Mouse (Mus musculus): ENCODE results near the gene Arpp19. TPM values are rescaled to one million over a fixed set of nuclear protein-coding genes. Genes with fewer than 3 reads are reported as not detected.
A peak's percentile ranks its signal among the peaks of the same experiment; 100 is the strongest.

The Arpp19 gene
- polyA plus RNA-seq, 1 experiment = 14.0 TPM

DNA sequence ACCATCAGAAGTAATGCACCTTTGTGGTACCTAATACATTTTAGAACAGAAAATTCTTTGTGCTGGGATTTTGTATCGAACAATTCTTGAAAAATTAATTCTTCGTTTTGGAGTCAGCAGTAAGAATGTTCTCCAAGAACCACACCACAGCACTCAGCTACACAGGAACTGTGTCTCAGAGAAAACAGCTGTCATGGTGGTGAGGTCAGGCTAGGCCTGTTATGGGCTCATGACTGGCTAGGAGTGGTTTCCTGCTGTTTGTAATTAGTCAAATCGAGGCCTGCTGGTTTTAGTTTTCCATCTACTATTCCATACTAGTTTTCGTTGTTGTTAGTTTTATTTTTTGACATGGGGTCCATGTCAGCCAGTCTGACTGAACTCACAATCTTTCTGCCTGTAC, 16.9 kb upstream of the Arpp19 start:
- Histone ChIP-seq H3K4me3 (ENCODE audit: control insufficient read depth, low read depth, low read length) (no peak overlapping the region), H3K27me3 (ENCODE audit: control insufficient read depth, insufficient read depth, low read length) (no peaks in the 10 kb centered on the region), H3K4me1 (ENCODE audit: control insufficient read depth, insufficient read depth, low read length) (no peaks in the 10 kb centered on the region), H3K27ac (ENCODE audit: control insufficient read depth, insufficient read depth, low read depth, low read length) (no peak overlapping the region), H3K36me3 (ENCODE audit: control insufficient read depth, insufficient read depth, low read length) (peaks cover 4% of the 10 kb centered on the region)
- TF ChIP-seq CTCF (IDR thresholded peaks at IDR 0.05; ENCODE audit: control insufficient read depth, insufficient read depth, insufficient replicate concordance, low read depth, low read length) = no peak
- no peak for TF ChIP-seq POLR2A (IDR thresholded peaks at IDR 0.05; ENCODE audit: control insufficient read depth, low read depth, low read length)

DNA sequence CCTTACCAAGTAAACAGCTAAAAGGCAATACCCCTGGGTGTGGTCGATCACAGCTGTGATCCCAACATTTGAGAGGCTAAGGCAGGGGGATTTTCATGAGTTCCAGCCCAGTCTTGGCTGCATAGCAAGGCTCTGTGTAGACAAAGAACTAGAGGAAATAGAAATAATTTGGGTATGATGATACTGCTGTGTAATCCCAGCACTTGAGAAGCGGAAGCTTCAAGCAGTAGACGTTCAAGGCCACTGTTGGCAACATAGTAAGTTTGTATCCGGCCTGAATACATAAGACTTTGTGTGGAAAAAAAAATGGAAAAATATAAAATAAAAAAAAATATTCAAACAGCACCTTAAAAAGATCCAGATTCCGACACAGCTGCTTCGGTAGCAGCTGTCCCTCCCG, 14.9 kb upstream of the Arpp19 start:
- H3K27me3 ChIP-seq (ENCODE audit: control insufficient read depth, insufficient read depth, low read length) = no peaks in the 10 kb centered on the region
- no peaks in the 10 kb centered on the region for H3K4me1 ChIP-seq (ENCODE audit: control insufficient read depth, insufficient read depth, low read length)
- peaks cover 2% of the 10 kb centered on the region; the same call in 1 of the 2 replicates for H3K36me3 ChIP-seq (ENCODE audit: control insufficient read depth, insufficient read depth, low read length)
- 0 out of 2 replicates have a peak overlapping the region, but pooled peaks have one; percentile 46 for H3K27ac ChIP-seq (ENCODE audit: control insufficient read depth, insufficient read depth, low read depth, low read length)
- H3K4me3 ChIP-seq (ENCODE audit: control insufficient read depth, low read depth, low read length) = no peak overlapping the region
- no peak for TF ChIP-seq POLR2A (IDR thresholded peaks at IDR 0.05; ENCODE audit: control insufficient read depth, low read depth, low read length)
- TF ChIP-seq CTCF (IDR thresholded peaks at IDR 0.05; ENCODE audit: control insufficient read depth, insufficient read depth, insufficient replicate concordance, low read depth, low read length) = no peak

DNA sequence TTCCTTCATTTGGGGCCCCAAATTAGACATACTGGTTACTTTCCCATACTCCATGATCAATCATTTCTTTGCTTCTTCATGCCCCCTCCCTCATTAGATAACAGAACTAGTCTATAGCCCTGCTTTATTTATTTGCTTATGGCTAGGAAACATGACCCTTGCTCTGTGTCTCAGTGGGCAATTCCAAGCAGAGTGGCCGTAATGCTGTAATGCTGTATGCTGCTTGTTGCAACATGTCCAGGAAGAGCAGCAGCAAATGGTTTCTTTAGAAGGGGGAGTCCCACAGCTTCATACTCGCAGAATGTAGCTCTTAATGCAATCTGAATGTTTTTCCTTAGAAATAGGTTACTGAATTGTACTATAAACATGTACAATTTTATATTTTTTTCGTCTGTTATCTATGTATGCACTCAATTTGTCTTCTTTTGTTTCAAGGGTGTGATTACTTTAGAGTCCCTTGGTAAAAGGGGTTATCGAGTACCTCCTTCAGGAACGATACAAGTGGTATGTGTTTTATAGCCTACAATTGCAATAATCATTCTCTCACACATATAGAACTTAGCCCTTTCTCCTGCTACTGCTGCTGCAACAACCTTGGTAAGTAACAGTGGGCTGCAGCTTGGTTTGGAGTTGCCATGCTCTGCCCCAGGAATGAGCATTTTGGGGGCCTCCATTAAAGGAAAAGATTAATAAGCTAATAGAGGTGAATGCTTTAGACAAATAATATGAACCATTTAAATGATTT, 14.1 kb upstream of the Arpp19 start:
- 0 out of 2 replicates have a peak, but pooled peaks cover 1% of the 10 kb centered on the region for H3K36me3 ChIP-seq (ENCODE audit: control insufficient read depth, insufficient read depth, low read length)
- H3K4me3 ChIP-seq (ENCODE audit: control insufficient read depth, low read depth, low read length) = no peak overlapping the region
- H3K27me3 ChIP-seq (ENCODE audit: control insufficient read depth, insufficient read depth, low read length) = no peaks in the 10 kb centered on the region
- TF ChIP-seq CTCF (IDR thresholded peaks at IDR 0.05; ENCODE audit: control insufficient read depth, insufficient read depth, insufficient replicate concordance, low read depth, low read length) (no peak), POLR2A (IDR thresholded peaks at IDR 0.05; ENCODE audit: control insufficient read depth, low read depth, low read length) (no peak)
- no peaks in the 10 kb centered on the region for H3K4me1 ChIP-seq (ENCODE audit: control insufficient read depth, insufficient read depth, low read length)
- no peak overlapping the region for H3K27ac ChIP-seq (ENCODE audit: control insufficient read depth, insufficient read depth, low read depth, low read length)

DNA sequence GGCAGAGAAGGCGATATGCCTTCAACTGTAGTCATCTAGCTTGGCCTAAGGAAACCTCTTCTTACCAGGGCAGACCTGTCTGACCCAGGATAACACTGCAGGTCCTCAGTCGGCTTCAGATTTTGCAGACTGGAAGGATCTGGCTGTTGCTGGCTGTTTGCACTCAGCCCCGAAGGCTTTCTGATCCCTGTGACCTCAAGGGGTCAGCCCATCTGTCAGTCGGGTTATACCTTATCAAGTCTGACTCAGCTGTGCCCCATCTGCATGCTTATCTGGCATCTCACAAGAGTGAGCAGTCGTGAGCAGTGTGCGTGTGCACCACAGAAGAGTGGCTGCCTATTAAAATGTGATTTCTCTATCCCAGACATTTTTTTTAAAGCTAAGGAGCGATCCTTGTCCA, 13.3 kb upstream of the Arpp19 start:
- H3K27ac ChIP-seq (ENCODE audit: control insufficient read depth, insufficient read depth, low read depth, low read length) = no peak overlapping the region
- TF ChIP-seq CTCF (IDR thresholded peaks at IDR 0.05; ENCODE audit: control insufficient read depth, insufficient read depth, insufficient replicate concordance, low read depth, low read length) = no peak
- no peak for TF ChIP-seq POLR2A (IDR thresholded peaks at IDR 0.05; ENCODE audit: control insufficient read depth, low read depth, low read length)
- H3K36me3 ChIP-seq (ENCODE audit: control insufficient read depth, insufficient read depth, low read length) = 0 out of 2 replicates have a peak, but pooled peaks cover 1% of the 10 kb centered on the region
- no peaks in the 10 kb centered on the region for H3K27me3 ChIP-seq (ENCODE audit: control insufficient read depth, insufficient read depth, low read length)
- no peaks in the 10 kb centered on the region for H3K4me1 ChIP-seq (ENCODE audit: control insufficient read depth, insufficient read depth, low read length)
- no peak overlapping the region for H3K4me3 ChIP-seq (ENCODE audit: control insufficient read depth, low read depth, low read length)

DNA sequence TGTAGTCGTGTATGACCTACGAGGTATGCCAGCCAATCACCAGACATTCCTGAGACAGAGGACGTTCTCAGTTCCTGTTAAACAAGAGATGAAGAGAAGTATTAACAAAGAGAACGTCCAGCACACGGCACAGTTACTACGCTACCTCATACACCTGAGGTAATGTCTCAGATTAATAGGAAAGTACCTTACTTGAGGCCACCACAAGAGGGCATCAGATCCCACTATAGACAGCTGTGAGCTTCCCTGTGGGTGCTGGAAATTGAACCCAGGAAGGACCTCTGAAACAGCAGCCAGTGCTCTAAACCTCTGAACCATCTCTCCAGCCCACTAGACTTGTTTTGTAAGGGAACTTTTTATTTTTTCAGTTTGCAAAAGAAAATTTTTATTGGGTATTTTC, 11.7 kb upstream of the Arpp19 start:
- H3K27ac ChIP-seq (ENCODE audit: control insufficient read depth, insufficient read depth, low read depth, low read length) = no peak overlapping the region
- TF ChIP-seq CTCF (IDR thresholded peaks at IDR 0.05; ENCODE audit: control insufficient read depth, insufficient read depth, insufficient replicate concordance, low read depth, low read length) (no peak), POLR2A (IDR thresholded peaks at IDR 0.05; ENCODE audit: control insufficient read depth, low read depth, low read length) (no peak)
- H3K27me3 ChIP-seq (ENCODE audit: control insufficient read depth, insufficient read depth, low read length) = no peaks in the 10 kb centered on the region
- no peak overlapping the region for H3K4me3 ChIP-seq (ENCODE audit: control insufficient read depth, low read depth, low read length)
- H3K4me1 ChIP-seq (ENCODE audit: control insufficient read depth, insufficient read depth, low read length) = no peaks in the 10 kb centered on the region
- 0 out of 2 replicates have a peak, but pooled peaks cover 1% of the 10 kb centered on the region for H3K36me3 ChIP-seq (ENCODE audit: control insufficient read depth, insufficient read depth, low read length)

DNA sequence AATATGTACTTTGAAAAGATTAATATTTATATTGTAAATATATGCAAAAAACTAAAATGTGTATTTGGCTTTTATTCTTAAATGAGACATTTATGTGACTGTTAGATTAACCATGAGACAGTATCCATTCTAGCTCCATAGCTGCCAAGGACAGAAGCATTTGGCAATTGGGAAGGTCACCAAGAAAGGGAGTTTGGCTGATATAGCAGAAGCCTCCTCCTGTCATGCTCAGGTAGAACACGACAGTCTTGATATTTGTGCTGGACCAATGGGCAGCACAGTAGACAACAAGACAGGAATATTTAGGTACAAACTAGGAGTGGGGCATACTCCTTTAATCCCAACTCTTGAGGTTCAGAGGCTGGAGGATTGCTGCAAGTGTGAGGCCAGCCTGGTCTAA, 5.0 kb upstream of the Arpp19 start:
- no peaks in the 10 kb centered on the region for H3K4me1 ChIP-seq (ENCODE audit: control insufficient read depth, insufficient read depth, low read length)
- H3K27me3 ChIP-seq (ENCODE audit: control insufficient read depth, insufficient read depth, low read length) = no peaks in the 10 kb centered on the region
- TF ChIP-seq CTCF (IDR thresholded peaks at IDR 0.05; ENCODE audit: control insufficient read depth, insufficient read depth, insufficient replicate concordance, low read depth, low read length) (no peak), POLR2A (IDR thresholded peaks at IDR 0.05; ENCODE audit: control insufficient read depth, low read depth, low read length) (no peak)
- H3K36me3 ChIP-seq (ENCODE audit: control insufficient read depth, insufficient read depth, low read length) = no peaks in the 10 kb centered on the region
- H3K4me3 ChIP-seq (ENCODE audit: control insufficient read depth, low read depth, low read length) = no peak overlapping the region
- no peak overlapping the region for H3K27ac ChIP-seq (ENCODE audit: control insufficient read depth, insufficient read depth, low read depth, low read length)

DNA sequence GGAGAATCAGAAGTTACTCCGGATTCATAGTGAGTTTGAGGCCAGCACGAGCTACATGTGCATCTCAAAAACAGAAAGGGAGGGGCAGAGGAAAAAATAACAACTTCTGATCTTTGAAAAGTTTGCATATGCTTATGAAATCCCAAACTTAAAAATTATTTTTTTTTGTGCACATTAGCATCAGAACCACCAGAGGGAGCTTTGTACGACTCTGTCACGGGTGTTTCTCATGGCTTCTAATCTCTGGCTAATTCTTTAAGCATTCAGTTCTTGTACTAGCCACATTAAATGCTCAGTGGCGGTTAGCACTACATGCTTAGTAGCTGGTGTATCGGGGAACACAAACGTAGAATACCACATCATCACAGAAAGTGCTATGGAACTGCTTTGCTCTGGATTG, 4.3 kb upstream of the Arpp19 start:
- H3K4me3 ChIP-seq (ENCODE audit: control insufficient read depth, low read depth, low read length) = no peak overlapping the region
- TF ChIP-seq CTCF (IDR thresholded peaks at IDR 0.05; ENCODE audit: control insufficient read depth, insufficient read depth, insufficient replicate concordance, low read depth, low read length) (no peak), POLR2A (IDR thresholded peaks at IDR 0.05; ENCODE audit: control insufficient read depth, low read depth, low read length) (no peak)
- no peaks in the 10 kb centered on the region for H3K36me3 ChIP-seq (ENCODE audit: control insufficient read depth, insufficient read depth, low read length)
- no peaks in the 10 kb centered on the region for H3K4me1 ChIP-seq (ENCODE audit: control insufficient read depth, insufficient read depth, low read length)
- no peak overlapping the region for H3K27ac ChIP-seq (ENCODE audit: control insufficient read depth, insufficient read depth, low read depth, low read length)
- H3K27me3 ChIP-seq (ENCODE audit: control insufficient read depth, insufficient read depth, low read length) = no peaks in the 10 kb centered on the region

All from testis, adult 2 months (tissue).